Mouse (Mus musculus) kidney, postnatal 0 days (tissue): ENCODE results near the gene Sema4b. TPM values are rescaled to one million over a fixed set of nuclear protein-coding genes. Genes with fewer than 3 reads are reported as not detected.
A peak's percentile ranks its signal among the peaks of the same experiment; 100 is the strongest.

ENCODE experiments used
- ATAC-seq: fragments of 200-750 bp; cut with Nextera tagmentation; replicated peaks from 2 replicates; pipeline ENCODE4 v1.8.0; 2017; ENCODE audit warnings: low read depth, moderate number of reproducible peaks, moderate TSS enrichment, moderate library complexity; ENCODE audit not compliant: low FRiP score
- DNase-seq: peaks from one replicate; pipeline ENCODE4 v3.0.0-alpha.2; 2016; ENCODE audit warnings: low spot score
- H3K27ac ChIP-seq: fragments of 300-500 bp; sonication (generic); 2 replicates; pipeline ENCODE4 v1.5.1; 2014; ENCODE audit warnings: mild to moderate bottlenecking
- H3K27me3 ChIP-seq: fragments of 300-500 bp; sonication (generic); 2 replicates; pipeline ENCODE4 v1.6.1; 2014; ENCODE audit warnings: low read length, mixed read lengths; ENCODE audit not compliant: insufficient read depth
- H3K36me3 ChIP-seq: fragments of 300-500 bp; sonication (generic); 2 replicates; pipeline ENCODE4 v1.6.1; 2014; ENCODE audit warnings: low read length, mixed read lengths; ENCODE audit not compliant: insufficient read depth
- H3K4me1 ChIP-seq: fragments of 300-500 bp; sonication (generic); replicated peaks from 2 replicates; pipeline ENCODE4 v1.6.1; 2014; ENCODE audit warnings: antibody characterized with exemption, low read length, mixed read lengths; ENCODE audit not compliant: insufficient read depth
- H3K4me2 ChIP-seq: fragments of 300-500 bp; sonication (generic); 2 replicates; pipeline ENCODE4 v1.6.1; 2014; ENCODE audit warnings: mild to moderate bottlenecking, low read length, moderate library complexity, mixed read lengths
- H3K4me3 ChIP-seq: fragments of 300-500 bp; sonication (generic); replicated peaks from 2 replicates; pipeline ENCODE4 v1.5.1; 2014; ENCODE audit warnings: low read depth, low read length
- H3K9ac ChIP-seq: fragments of 300-500 bp; sonication (generic); 2 replicates; pipeline ENCODE4 v1.6.1; 2014; ENCODE audit warnings: low read depth, low read length
- H3K9me3 ChIP-seq: fragments of 300-500 bp; sonication (generic); replicated peaks from 2 replicates; pipeline ENCODE4 v1.6.1; 2016; ENCODE audit warnings: low read length, inconsistent platforms, mixed read lengths
- CTCF ChIP-seq: IDR thresholded peaks from 2 replicates; pipeline ENCODE4 v1.5.1; 2016; ENCODE audit warnings: antibody characterized with exemption, low read depth, mild to moderate bottlenecking, moderate library complexity
- WGBS: fragments of 180-500 bp; shearing (Covaris S2); extraction: QIAGEN DNeasy Blood & Tissue Kit; methylation state at CpG from one replicate; pipeline ENCODE4 v1.1.7; 2014; 5-methylcytosine and 5-hydroxymethylcytosine counted together
- polyA plus RNA-seq: library from polyadenylated mRNA; unstranded; fragments of >200 nt; fragmentation: Nextera tagmentation; extraction: Ambion mirVana; gene quantifications from 2 replicates; pipeline ENCODE4 v1.2.1, GENCODE M21; 2015

Gene Sema4b
- polyA plus RNA-seq, 1 experiment from 2014 or later: 21.2 TPM

- TF ChIP-seq CTCF: 0 out of 2 replicates have a peak, but pooled peaks have one; percentile 11
- Histone ChIP-seq H3K36me3 (peaks cover 46% of the 10 kb centered on the region), H3K4me2 (no peak overlapping the region), H3K27me3 (no peaks in the 10 kb centered on the region), H3K9me3 (no peaks in the 10 kb centered on the region), H3K9ac (no peak overlapping the region), H3K4me3 (no peak overlapping the region), H3K4me1 (no peaks in the 10 kb centered on the region), H3K27ac (no peak overlapping the region)
- WGBS: 70% methylated on average over 8 of the region's 8 CpGs
- no peak for DNase-seq
- ATAC-seq: no peak
These were observed 29.9 kb downstream of the Sema4b start for GRCm38 (mm10) chr7:80216566-80216965.

- H3K4me3 ChIP-seq: no peak overlapping the region
- no peaks in the 10 kb centered on the region for H3K9me3 ChIP-seq
- 93% methylated on average over 9 of the region's 9 CpGs for WGBS
- no peak for TF ChIP-seq CTCF
- no peak for ATAC-seq
- no peak overlapping the region for H3K9ac ChIP-seq
- no peak for DNase-seq
- H3K27me3 ChIP-seq: no peaks in the 10 kb centered on the region
- H3K4me2 ChIP-seq: no peak overlapping the region
- no peak overlapping the region for H3K27ac ChIP-seq
- H3K4me1 ChIP-seq: no peaks in the 10 kb centered on the region
- H3K36me3 ChIP-seq: peaks cover 49% of the 10 kb centered on the region
These were observed 32.0 kb downstream of the Sema4b start for GRCm38 (mm10) chr7:80218666-80219065.

DNA sequence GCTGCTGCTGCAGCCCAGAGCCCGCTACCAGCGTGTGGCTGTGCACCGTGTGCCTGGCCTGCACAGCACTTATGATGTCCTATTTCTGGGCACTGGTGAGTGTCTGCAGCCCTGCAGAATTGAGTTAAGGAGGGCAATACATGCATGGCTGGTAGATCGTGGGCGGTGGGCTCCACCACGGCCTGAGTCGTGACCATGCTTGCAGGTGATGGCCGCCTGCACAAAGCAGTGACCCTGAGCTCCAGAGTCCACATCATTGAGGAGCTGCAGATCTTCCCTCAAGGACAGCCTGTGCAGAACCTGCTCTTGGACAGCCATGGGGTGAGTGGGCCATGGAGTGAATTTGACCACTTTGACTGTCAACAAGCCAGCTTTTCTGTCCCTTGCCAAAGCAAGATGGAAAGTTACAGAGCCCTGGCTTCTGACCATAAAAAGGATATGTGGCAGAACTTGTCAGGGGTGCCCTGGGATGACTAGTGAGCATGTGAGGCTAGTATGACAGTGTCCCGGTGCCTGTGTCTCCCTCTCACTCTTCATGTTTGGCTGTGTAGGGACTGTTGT lies 33.7 kb downstream of the Sema4b start:
- H3K27ac ChIP-seq: no peak overlapping the region
- no peaks in the 10 kb centered on the region for H3K4me1 ChIP-seq
- no peak overlapping the region for H3K9ac ChIP-seq
- DNase-seq: no peak
- H3K4me3 ChIP-seq: no peak overlapping the region
- no peak overlapping the region for H3K4me2 ChIP-seq
- WGBS: 88% methylated on average over 9 of the region's 9 CpGs
- H3K9me3 ChIP-seq: no peaks in the 10 kb centered on the region
- no peak for ATAC-seq
- no peak for TF ChIP-seq CTCF
- no peaks in the 10 kb centered on the region for H3K27me3 ChIP-seq
- H3K36me3 ChIP-seq: peaks cover 64% of the 10 kb centered on the region

GRCm38 (mm10) chr7:80221179-80221750 lies 34.6 kb downstream of the Sema4b start:
- DNase-seq (no peak), ATAC-seq (no peak)
- Histone ChIP-seq H3K9ac (no peak overlapping the region), H3K4me2 (no peak overlapping the region), H3K27me3 (no peaks in the 10 kb centered on the region), H3K27ac (no peak overlapping the region), H3K4me3 (no peak overlapping the region), H3K4me1 (no peaks in the 10 kb centered on the region), H3K36me3 (peaks cover 70% of the 10 kb centered on the region), H3K9me3 (no peaks in the 10 kb centered on the region)
- 87% methylated on average over 4 of the region's 4 CpGs for WGBS
- TF ChIP-seq CTCF: no peak

DNA sequence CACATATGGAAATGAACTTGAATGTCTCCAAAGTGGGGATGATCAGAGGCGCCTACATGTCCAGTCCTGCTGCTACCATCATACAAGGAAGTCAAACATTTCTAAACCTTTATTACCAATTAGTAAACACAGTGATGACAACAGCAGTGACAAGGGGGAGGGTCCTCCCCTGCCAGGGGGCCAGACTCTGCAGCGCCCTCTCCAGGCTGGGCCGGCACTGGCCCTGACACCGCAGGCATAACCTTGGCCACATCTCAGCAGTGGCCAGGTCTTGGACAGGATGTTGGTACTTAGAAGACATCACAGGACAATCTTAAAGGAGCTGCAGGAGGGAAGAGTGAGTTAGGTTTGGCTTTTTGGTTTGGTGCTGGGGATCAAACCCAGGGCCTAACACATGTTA lies 40.4 kb downstream of the Sema4b start:
- ATAC-seq: no peak
- H3K9ac ChIP-seq: no peak overlapping the region
- no peak overlapping the region for H3K4me2 ChIP-seq
- H3K27ac ChIP-seq: no peak overlapping the region
- H3K27me3 ChIP-seq: no peaks in the 10 kb centered on the region
- H3K36me3 ChIP-seq: peaks cover 35% of the 10 kb centered on the region
- no peak overlapping the region for H3K4me3 ChIP-seq
- 94% methylated on average over 4 of the region's 4 CpGs for WGBS
- H3K4me1 ChIP-seq: peaks cover 16% of the 10 kb centered on the region; the same call in 1 of the 2 replicates
- peak; percentile 22; the same call in 1 of the 2 replicates for TF ChIP-seq CTCF
- no peak for DNase-seq
- H3K9me3 ChIP-seq: no peaks in the 10 kb centered on the region

- WGBS: 16% methylated on average over 6 of the region's 6 CpGs
- Histone ChIP-seq H3K9ac (no peak overlapping the region; the same call in 1 of the 2 replicates), H3K4me1 (peaks cover 16% of the 10 kb centered on the region; the same call in 1 of the 2 replicates)
These were observed 43.6 kb downstream of the Sema4b start for GRCm38 (mm10) chr7:80230196-80230595.

More at GRCm38 (mm10) chr7:80230196-80230595, 43.6 kb downstream of the Sema4b start:
- Histone ChIP-seq H3K4me2 (no peak overlapping the region), H3K27ac (no peak overlapping the region), H3K27me3 (no peaks in the 10 kb centered on the region), H3K4me3 (no peak overlapping the region), H3K36me3 (peaks cover 16% of the 10 kb centered on the region), H3K9me3 (no peaks in the 10 kb centered on the region)
- TF ChIP-seq CTCF: no peak
- no peak for ATAC-seq
- DNase-seq: no peak
